Mouse (Mus musculus) gastrocnemius, postnatal 25 days (tissue): ENCODE data around the gene Cit. TPM values are rescaled to one million over a fixed set of nuclear protein-coding genes. Genes with fewer than 3 reads are reported as not detected.

Experiments
- DNase-seq: peaks from one replicate; pipeline ENCODE4 v3.0.0; 2022
- total RNA-seq, 2 experiments: library from RNA; stranded (reverse); gene quantifications; 1 replicate in 1 of 2; 2 replicates in 1 of 2; pipeline ENCODE4 v1.2.3; 2021

The Cit gene
- total RNA-seq, 2 experiments from 2014 or later = 1.4 to 1.8 TPM

DNA sequence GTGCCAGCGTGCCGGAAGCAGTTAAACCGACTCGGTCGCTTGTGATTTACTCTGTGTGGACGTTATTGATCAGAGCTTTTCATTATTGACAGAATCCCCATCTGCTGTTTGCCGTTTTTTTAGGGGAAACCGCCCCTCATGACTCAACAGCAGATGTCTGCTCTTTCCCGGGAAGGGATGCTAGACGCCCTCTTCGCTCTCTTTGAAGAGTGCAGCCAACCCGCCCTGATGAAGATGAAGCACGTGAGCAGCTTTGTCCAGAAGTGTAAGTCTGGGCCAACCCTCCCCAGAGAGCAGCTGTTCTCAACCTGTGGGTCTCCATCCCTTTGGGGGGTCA, 5.9 kb downstream of the Cit start:
- no peak for DNase-seq

DNA sequence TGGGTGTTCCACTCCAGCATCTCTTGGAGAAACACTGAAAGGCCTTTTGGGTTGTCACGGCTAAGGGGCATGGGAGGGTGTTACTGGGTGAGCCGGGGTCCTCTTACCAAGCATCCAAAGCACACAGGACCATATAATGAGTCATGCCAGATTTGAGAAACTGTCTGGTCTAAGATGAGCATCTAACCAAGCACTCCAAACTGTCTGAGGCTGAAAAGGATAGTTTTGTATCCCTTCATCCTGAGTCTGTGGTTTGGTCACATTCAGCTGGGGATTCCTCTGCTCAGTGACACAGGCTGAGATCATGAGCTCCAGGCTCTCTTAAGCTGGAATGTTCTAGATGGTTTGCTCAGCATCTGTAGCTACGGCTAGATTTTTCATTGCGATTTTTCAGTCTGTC, 7.4 kb downstream of the Cit start:
- no peak for DNase-seq

DNA sequence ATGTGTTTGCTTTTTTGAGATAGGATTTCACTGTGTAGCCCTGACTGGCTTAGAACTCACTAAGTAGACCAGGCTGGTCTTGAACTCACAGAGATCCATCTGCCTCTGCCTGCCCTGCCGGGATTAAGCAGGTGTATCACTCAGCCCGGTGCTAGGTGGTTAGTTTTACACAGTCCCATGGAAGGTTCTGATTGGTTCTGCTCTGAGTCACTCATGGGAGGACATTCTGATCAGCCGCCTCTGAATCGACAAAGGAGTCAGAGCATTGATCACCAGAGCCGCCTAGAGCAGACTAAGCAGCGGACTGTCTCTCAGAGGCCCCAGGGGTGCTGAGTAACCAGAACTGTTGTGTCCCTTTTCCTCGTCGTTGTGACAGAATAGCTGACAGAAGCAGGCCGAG, 8.6 kb downstream of the Cit start:
- no peak for DNase-seq

DNA sequence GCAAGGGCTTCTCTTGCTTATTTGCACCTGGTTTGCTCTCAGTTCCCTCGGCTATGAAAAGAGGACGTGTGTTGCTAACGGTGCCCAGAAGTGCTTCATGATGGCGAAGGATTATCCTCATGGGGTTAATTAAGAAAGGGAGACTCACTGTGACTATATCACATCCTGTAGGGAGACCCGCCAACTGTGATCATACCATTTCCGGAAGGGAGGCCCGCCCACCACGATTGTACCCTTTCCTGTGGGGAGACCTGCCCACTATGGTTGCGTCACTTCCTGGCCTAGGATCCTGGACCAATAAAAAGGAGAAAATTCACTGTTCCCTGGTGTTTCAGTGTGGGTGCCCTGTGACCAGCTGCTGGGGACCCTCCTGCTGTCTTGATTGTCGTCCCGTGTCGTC, 9.3 kb downstream of the Cit start:
- no peak for DNase-seq

DNA sequence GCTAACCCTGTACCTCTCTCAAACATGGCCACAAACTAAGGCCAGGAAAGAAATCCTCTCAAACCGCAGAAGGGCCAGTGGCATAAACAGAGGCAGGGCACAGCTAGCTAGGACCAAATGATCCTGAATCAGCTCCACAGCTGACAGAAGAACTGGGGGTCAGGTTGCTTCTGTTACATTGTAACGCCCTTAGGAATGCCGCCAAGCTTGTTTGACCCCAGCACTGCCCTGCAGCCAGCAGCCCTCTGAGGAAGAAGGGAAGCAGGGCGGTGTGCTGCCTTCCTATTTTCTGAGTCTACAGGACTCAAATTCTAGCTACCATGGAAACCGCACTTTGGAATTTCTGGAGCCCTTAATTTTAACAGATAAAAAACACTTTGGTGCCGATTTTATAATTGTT, 13.6 kb downstream of the Cit start:
- DNase-seq = no peak

DNA sequence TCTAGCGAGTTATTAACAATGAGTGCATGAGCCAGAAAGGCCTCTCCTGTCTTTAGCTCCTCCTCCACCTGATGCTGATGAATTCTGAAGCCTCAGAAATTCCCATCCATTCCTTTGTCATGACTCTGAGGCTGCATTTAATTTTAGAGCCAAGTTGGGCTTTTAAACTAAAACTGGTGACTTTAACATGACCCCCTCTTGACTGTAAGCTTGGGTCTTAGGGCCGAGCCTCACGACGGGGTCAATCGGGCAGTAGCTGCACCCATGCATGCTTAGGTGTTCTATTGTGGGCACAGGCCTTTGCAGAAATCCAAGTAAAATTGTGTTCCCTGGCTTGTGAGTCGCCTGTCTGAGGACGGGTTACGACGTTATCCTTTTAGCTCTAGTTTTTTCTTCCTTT, 14.4 kb downstream of the Cit start:
- DNase-seq = no peak

DNA sequence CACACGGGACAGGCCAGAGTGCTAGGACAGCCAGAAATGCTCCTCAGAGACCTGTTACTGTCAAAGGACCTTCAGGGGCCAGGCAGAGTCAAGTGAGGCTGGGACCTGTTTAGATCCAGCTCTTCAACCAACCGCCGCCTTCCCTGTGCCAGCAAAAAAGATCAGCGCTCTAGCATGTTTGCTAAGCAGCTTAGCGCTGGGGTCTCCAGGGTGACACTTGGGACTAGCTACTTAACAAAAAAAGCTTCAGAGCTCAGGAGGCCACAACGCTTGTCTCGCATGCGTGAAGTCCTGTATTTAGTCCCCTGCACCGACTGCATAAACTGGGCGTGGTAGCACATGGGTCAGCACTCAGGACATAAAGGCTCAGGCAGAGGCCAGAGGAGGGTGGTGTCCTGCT, 16.9 kb downstream of the Cit start:
- DNase-seq = no peak

DNA sequence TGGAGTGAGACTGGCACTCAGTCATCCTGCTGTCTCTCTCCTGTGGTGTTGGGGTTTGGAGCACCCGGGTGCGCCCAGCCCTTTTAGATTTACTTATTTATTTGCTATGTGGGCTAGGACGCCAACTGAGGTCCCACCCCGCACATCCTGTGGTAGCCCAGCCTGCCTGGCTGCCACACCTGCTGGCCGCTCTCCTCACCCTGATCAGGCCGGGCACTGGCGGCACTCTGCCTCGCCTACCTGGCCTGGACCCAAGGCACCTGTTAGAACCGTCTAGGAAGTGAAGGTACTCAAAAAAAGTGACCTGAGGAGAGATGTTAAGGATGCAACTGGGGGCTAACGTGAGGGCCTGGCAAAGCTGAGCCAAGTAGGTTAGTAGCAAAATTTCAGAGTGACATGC, 17.4 kb downstream of the Cit start:
- no peak for DNase-seq

DNA sequence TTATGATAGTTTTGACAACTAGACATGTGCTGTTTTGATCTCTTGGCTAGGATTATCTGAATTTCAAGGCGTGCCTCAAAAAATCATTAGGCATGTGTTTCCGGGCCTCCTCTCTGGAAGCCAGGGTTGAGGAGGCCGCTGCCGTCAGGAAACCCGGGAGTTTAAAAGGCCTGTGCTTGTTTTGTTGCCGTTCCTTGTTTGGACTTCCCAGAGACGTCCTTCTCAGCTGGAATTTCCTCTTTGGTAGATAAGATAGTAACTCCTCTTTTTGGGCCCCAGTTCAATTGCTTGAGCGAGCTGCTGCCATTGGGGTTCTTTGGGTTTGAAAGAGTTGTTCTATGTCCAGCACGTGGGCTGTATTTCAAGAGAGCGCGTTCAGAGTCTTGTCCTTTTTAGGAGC, 21.2 kb downstream of the Cit start:
- no peak for DNase-seq

DNA sequence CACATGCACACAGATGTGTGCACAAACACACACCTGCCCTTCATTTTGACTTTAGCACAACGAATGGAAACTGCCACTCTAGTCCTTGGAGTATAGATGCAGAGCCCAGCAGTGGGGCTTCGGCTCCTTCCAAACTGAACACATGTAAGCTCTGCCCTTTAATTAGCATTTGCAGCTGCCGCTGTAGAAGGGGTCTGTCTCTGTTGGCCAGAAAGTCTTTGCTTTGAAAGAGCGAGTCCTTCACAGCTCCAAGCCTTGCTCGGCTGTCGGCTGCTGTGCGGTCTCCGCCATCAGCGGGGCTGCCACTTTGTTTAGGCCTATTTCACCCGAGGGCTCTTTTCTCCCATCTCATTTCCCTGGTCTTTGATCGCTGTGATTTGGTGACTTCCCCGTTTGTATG, 23.5 kb downstream of the Cit start:
- DNase-seq = no peak

DNA sequence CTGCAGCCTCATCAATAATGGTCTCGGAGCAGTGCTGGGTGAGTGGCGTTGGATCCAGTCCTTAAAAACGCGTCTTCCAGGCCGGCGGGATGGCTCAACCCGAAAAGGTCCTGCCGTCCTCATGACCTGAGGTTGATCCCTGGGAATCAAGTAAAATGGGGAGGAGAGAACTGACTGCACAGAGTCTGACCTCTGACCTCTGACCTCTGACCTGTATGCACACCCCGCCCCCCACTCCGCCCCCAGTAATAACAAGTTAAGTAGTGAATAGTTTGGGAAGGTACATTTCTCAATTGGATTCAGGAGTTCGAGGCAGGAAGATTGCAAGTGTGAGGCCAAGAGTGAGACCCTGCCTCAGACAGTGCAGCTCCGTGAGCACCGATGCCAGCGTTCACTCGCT, 24.1 kb downstream of the Cit start:
- DNase-seq = no peak

DNA sequence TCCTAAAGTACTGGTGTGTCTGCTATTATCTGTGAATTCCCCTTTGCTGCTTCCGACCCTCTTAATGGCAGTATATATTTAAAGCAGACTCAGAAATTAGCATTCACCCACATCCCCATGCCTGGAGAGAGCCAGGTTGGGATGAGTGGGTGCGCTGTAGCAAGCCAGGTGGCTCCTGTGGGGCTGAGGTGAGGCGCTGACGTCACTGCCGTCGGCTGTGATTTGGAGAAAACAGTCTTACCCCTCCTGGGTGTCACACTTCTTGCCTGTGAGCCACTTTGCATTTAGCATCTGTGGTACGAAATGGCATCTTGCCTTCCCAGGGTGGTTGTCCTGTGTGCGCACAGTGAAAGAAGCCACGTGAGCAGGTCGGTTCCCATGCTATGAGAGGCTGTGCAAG, 26.1 kb downstream of the Cit start:
- DNase-seq = no peak

DNA sequence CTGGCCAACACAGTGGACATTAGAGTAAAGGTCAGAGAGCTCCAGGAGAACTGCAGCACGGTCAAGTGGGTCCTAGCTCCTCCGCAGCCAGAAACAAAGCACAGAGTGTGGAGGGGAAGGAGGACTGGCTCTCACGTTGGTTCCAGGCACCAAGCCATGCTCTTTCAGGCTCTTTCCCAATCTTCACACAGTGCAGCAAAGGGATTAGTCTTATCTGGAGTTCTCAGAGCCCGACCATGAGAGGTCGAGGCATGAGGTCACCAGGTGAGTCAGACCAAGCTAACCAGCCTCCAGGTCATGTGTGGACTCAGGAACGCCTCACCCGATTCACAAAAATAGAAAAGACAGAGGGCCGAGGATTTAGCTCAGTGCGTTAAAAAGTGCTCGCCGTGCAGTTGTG, 27.0 kb downstream of the Cit start:
- DNase-seq = no peak

DNA sequence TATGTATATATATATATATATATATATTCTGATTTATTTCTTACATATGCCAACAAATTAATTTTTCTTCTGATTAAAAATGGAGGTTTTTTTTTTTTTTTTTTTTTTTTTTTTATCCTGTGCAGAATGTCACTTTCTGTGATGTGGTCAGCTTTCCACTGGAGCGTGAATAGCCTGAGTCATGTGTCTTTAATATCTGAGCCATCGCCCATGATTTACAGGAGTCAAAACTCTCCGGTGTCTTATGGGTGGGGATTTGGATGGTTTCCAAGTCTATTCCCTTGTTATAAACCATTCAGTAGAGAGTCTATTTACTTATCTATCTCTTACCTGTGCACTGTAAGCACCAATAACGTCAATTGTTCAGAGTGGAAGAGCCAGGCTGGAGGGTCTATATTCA, 27.9 kb downstream of the Cit start:
- DNase-seq = no peak

DNA sequence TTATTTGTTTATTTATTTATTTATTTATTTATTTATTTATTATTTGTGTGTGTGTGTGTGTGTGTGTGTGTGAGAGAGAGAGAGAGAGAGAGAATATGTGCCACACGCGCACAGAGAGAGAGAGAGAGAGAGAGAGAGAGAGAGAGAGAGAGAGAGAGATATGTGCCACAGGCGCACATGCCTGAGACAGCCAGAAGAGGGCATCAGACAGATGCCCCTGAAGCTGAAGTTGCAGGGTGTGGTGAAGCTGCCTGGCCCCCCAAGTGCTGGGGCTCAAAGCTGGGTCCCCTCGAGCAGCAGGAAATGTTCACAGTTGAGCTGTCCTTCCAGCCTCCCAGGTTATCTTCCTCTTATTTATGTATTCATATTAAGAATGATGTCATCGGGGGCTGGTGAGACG, 32.3 kb downstream of the Cit start:
- no peak for DNase-seq

DNA sequence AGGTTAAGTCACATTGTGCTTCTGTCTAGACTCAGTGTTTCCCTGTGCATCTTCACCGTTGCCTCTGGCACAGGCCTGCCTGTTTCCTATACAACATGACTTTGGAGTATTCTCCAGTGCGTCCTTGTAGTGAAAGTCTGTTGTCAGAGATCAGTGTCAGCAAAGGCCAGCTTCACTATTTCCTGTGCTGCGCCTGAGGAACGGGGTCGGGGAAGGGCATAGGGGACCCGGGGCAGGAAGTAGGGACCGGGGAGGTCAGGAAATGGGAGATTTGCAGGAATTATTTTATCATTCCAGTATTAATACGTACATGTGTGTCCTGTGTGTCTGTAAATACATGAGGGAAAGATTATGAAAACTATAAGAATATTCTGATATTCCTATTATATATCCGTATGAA, 37.1 kb downstream of the Cit start:
- no peak for DNase-seq

DNA sequence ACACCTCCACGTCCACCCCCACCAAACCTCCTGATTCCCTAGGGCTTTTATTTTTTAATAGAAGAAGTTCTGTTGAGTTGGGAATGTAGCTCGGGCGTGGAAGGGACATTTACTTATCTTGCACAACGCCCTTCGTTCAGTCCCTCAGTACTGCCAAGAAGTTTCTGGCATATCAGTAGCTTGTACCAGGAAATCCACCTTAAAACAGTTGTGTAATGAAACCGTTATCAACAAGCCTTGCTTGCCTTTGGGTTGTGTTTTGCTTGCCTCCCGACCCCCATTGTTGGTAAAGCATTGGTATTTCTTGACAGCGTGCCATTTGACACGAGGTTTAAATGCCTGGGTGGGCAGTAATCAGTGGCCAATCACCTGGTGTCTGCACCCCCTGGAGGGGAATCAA, 39.4 kb downstream of the Cit start:
- no peak for DNase-seq

DNA sequence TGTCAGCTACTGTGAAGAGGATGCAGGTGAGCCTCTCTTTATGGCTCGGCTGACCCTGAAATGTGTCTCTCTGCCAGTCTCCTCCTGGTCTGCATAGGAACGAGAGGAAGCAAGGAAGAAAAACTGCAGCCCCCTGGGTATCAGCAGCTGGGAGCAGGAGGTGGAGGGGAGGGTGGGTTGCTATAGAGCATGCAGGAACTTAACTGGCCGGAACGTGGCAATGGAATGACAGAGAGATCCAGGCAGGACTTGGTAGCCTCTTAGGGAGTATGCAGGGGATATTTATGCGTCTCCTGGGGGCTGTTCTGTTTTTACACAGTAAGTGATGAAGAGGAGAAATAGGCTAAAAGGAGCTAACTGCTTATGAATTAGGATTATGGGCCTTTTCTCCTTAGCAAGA, 48.7 kb downstream of the Cit start:
- DNase-seq = no peak

DNA sequence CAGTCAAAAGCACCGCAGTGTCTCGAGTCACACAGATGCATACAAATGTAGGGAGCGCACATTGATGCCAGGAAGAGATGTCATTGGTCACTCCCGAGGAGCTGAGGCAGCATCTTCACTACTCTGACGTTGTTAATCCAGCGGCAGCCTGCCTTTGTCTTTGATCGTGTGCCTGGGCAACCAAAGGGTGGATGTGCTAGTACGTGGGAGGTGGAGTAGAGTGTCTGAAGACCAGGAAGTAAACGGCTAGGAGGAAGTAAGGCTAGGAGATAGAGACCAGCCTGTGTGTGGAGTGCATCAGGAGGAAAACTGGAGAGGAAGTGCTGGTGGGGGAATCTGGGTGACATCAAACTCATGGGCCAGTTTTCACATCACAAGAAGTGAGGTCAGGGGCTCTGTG, 52.0 kb downstream of the Cit start:
- DNase-seq = no peak

DNA sequence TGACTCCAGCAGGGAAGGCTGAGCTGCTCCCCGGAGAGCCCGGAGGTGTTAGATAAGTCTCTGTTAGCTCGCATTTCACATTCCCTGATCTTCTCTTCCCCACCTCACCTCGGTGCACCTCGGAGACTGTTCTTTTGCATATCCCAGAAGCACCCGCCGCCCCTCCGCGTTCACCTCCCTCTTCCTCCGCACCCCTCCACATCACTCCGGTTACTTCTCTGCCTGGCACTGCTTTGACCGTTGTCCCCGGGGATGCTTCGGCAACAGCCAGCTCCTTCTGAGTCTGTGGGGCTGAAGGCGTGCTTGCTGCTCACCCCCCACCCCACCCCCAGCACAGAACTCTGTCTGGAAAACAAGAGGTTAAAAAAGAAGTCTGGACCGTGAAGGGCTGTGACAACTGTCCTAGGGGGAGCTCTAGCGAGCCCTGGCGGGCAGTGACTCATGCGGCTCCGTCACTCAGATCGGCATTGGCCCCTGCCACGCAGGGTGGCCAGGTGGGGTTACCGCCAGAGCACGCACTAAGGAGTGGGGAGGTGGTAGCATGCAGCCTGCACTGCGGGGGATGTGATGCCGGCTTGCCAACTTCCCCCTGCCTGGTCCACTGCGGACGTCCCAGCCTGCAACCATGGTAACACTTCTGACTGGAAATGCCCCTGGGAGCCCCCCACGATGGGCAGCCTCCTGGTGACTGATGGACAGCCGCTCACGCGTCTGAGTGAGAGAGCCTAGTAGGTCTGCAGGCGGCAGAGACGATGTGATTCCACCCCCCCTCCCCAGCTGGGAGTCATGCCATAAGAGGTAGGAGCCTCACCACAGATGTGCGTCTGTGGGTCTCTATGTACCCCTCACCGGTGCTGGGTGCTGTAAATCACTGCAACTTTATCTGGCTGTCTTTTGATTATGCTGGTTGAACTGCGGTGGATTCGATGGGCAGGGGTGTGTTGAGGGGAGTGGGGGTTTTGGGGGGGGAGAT, 62.2 kb downstream of the Cit start:
- no peak for DNase-seq

DNA sequence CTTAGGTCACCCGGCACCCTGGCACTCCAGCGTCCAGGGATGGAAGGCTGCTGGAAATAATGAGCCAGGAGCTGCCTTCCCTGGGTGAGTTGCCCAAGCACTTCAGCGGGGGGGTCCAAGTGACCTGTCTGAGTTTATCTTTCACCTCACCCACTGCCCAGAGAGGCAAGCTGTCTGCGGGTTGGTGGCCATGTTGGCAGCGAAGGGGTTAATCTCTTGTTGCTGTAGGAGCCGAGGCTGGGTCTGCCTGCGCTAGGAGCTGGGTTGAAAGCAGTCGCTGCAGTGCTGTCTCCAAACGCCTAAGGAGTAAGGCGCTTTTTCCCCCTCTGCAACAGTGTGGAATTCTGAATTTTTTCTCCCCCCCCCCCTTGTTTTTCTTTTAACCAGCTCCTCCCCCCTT, 63.2 kb downstream of the Cit start:
- no peak for DNase-seq

DNA sequence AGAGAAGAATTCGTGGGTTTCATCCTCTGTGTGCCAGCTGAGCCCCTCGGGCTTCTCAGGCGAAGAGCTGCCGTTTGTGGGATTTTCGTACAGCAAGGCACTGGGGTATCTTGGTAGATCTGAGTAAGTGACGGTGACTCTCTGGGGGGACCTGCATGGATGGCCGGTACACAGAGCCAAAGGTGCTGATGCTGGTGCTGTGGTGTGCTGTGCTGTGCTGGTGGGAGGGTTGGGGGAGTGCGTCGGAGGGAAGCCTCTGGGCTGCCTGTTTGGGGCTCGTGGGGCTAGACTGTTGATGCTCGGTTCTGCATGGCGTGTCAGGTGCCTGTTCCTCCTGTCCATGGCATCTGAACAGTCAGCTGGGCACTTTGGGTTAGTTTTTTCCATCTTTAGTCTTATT, 63.6 kb downstream of the Cit start:
- DNase-seq = no peak

DNA sequence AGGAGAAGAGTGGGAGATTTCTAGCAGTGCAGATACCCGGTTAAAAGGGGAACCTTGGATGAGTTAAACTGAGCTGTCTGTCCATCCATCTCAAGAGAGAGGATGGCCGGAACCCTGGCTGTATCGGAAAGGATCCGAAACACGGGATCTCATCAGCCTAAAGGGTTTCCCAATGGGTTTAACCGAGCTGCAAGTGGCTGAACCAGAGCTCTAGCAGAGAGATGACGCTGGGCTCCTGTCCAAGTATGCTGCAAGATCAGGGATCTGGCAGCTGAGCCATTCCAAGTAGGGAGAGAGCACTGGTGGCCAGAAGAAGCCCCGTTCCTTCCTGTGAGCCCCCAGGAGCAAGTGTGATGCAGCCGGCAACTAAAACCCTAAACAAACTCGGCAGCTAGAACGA, 64.0 kb downstream of the Cit start:
- peak; percentile 44 for DNase-seq

DNA sequence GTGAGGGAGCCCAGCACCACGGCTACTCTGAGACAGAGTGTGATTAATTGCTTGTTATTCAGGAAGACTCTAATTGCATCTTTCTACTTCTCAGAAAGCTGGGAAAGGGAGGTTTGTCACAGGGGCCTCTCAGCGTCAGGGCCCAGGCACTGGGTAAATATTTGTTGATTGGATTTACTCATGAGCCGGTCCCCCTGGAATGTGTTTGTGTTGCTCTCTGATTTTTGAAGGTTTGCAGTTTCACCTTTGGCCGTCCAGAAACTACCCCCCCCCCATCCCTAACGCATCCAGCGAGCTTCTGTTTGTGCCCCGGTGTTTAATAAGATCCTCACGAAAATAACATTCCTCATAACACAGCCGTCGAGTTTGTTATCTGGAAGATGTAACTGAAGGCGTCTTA, 65.4 kb downstream of the Cit start:
- DNase-seq = no peak

DNA sequence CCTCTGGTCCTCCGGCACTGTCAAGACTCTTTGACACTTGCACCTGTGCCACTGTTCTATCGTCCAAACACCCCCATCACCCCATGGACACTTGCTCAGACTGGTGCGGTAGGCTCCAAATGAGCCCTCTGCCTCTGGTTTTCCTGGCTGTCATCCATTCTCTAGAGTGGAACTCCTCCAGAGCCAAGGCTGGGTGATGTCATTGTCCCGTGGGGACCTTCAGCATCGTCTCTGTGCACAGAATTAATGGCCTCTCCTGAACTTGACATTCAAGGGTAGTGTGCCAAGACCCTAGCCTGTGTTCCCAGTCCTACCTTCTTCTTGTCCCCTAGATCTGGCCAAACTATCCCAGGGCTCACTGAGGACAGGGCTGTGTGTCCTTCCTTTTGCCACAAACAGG, 70.4 kb downstream of the Cit start:
- DNase-seq = no peak
